Mouse (Mus musculus) testis, adult 2 months (tissue): ENCODE results near the gene Sppl2c.
"Not testable (repeated sequence)": the region's sequence is repeated elsewhere in the genome, so short reads cannot be mapped to it uniquely, and the experiment has no call there.

Experiments
- CTCF ChIP-seq: fragments of 200-500 bp; IDR thresholded peaks from 2 replicates; pipeline ENCODE4 v1.5.1; 2012; ENCODE audit warnings: low read depth, mild to moderate bottlenecking, inconsistent platforms, low read length, moderate library complexity; ENCODE audit not compliant: control insufficient read depth, insufficient read depth, insufficient replicate concordance
- POLR2A ChIP-seq: fragments of 200-500 bp; IDR thresholded peaks from 2 replicates; pipeline ENCODE4 v1.6.1; 2012; ENCODE audit warnings: low read depth, mild to moderate bottlenecking, inconsistent platforms, low read length, moderate library complexity; ENCODE audit not compliant: control insufficient read depth

- not testable (repeated sequence) for TF ChIP-seq CTCF, POLR2A
Measured at GRCm38 (mm10) chr11:104214128-104214527, 28.0 kb downstream of the Sppl2c start.
